Mouse (Mus musculus) thymus, adult 2 months (tissue): ENCODE data around the gene Gtf2h2. TPM values are rescaled to one million over a fixed set of nuclear protein-coding genes. Genes with fewer than 3 reads are reported as not detected.

Experiments used
- DNase-seq: peaks from one replicate; pipeline ENCODE4 v3.0.0; 2021
- H3K27ac ChIP-seq: fragments of 200-500 bp; 2 replicates; pipeline ENCODE4 v1.5.1; 2012; ENCODE audit warnings: low read length, control low read depth; ENCODE audit not compliant: control insufficient read depth, insufficient read depth
- H3K27me3 ChIP-seq: fragments of 200-500 bp; 2 replicates; pipeline ENCODE4 v1.6.1; 2012; ENCODE audit warnings: mild to moderate bottlenecking, low read length, moderate library complexity, mixed read lengths; ENCODE audit not compliant: control insufficient read depth, insufficient read depth
- H3K36me3 ChIP-seq: fragments of 200-500 bp; 2 replicates; pipeline ENCODE4 v1.6.1; 2012; ENCODE audit warnings: mild to moderate bottlenecking, low read length, moderate library complexity; ENCODE audit not compliant: control insufficient read depth, insufficient read depth
- H3K4me1 ChIP-seq: fragments of 200-500 bp; replicated peaks from 2 replicates; pipeline ENCODE4 v1.6.1; 2012; ENCODE audit warnings: low read length; ENCODE audit not compliant: control insufficient read depth, insufficient read depth
- H3K4me3 ChIP-seq: fragments of 200-500 bp; 2 replicates; pipeline ENCODE4 v1.5.1; 2012; ENCODE audit warnings: mild to moderate bottlenecking, low read length, control low read depth, moderate library complexity; ENCODE audit not compliant: control insufficient read depth, insufficient read depth
- CTCF ChIP-seq: fragments of 200-500 bp; IDR thresholded peaks from 2 replicates; pipeline ENCODE4 v1.5.1; 2012; ENCODE audit warnings: mild to moderate bottlenecking, control low read depth, low read length, moderate library complexity, borderline replicate concordance; ENCODE audit not compliant: control insufficient read depth, poor library complexity, insufficient read depth; ENCODE audit errors: extremely low read depth
- POLR2A ChIP-seq: fragments of 200-500 bp; IDR thresholded peaks from 2 replicates; pipeline ENCODE4 v1.6.1; 2012; ENCODE audit warnings: mild to moderate bottlenecking, low read length, control low read depth, moderate library complexity; ENCODE audit not compliant: control insufficient read depth, poor library complexity, insufficient read depth; ENCODE audit errors: extremely low read depth
- whole genome bisulfite sequencing: fragments of 180-500 bp; shearing (Covaris S2); methylation state at CpG from one replicate; pipeline ENCODE4 v1.1.7; 2018; 5-methylcytosine and 5-hydroxymethylcytosine counted together
- polyA plus RNA-seq: library from polyadenylated mRNA; depleted of rRNA; stranded (reverse); fragments of >200 nt; gene quantifications from 2 replicates; pipeline ENCODE4 v1.2.3, GENCODE M21; 2012; rRNA removed

Gene Gtf2h2
- polyA plus RNA-seq: 39.1 and 44.7 TPM in 2 replicates

DNA sequence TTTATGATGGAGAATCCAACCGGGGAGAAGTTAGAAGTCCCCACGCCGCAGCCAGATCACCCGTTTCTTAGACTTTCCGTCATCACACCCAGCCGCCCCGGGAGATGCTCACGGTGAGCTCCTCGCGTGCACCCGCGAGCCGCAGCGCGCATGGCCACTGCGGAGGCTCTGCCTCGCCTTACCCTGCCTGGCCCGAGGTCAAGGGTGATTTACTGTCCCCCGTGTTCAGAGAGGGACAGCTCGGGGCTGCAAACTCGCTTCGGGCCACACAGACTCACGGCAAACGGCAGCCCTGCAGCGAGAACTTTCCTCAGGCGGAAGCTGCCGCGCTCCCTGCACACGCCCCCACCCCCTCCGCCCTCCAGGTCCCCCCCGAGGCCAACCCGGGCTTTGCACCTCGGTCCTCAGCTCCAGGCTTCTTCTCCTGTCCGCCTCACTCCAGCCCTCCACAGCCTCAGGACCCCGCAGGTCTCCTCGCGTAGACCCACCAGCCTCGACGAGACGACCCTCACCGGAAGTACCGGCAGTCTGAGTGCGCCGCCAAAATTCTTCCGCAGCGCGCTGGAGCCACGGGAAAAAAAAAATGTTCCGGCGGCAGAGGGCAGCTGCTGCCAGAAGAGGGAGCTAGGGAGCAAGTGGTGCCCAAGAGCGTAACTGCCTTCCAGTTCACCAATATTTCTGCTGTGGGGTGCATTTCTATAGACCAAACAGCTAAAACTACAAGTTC, at the start of gene Gtf2h2:
Gene Gtf2h2 (minus strand): TSS at position 519 of the 727 bp plus-strand sequence.
- 0 out of 2 replicates have a peak, but pooled peaks cover 2% of the 10 kb centered on the region for H3K4me1 ChIP-seq
- peak within 1 kb of the TSS; percentile 38; the same call in 1 of the 2 replicates for H3K27ac ChIP-seq
- under 1% methylated on average over 51 of the region's 51 CpGs for WGBS
- H3K27me3 ChIP-seq: no peaks in the 10 kb centered on the region
- H3K36me3 ChIP-seq: peaks cover 13% of the 10 kb centered on the region
- TF ChIP-seq POLR2A (peak; percentile 36; the same call in 1 of the 2 replicates), CTCF (peak; percentile 91)
- H3K4me3 ChIP-seq: peak within 1 kb of the TSS; percentile 93
- peak; percentile 82 for DNase-seq

DNA sequence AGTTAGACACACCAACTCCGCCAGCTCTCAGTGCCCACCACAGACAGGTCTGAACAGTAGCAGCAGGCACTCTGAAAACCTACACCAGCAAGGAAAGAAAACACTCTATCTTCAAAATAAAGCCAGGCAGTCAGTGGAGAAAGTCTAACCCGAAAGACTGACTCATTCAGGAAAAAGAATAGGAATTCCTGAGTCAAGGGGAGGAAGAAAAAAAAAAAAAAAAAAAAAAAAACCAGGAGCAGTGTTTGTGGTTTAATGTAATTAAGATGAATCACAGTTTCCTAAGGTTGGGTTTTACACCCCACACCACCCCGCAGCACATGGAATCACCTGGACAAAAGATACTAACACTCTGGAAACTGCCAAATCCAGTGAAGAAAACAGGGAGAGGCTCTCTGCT, 43.8 kb upstream of the Gtf2h2 start:
- 84% methylated on average over 3 of the region's 3 CpGs for WGBS
- TF ChIP-seq POLR2A (no peak), CTCF (no peak)
- H3K27ac ChIP-seq: no peak overlapping the region
- no peaks in the 10 kb centered on the region for H3K27me3 ChIP-seq
- H3K4me1 ChIP-seq: no peaks in the 10 kb centered on the region
- no peak for DNase-seq
- H3K36me3 ChIP-seq: no peaks in the 10 kb centered on the region
- no peak overlapping the region for H3K4me3 ChIP-seq

DNA sequence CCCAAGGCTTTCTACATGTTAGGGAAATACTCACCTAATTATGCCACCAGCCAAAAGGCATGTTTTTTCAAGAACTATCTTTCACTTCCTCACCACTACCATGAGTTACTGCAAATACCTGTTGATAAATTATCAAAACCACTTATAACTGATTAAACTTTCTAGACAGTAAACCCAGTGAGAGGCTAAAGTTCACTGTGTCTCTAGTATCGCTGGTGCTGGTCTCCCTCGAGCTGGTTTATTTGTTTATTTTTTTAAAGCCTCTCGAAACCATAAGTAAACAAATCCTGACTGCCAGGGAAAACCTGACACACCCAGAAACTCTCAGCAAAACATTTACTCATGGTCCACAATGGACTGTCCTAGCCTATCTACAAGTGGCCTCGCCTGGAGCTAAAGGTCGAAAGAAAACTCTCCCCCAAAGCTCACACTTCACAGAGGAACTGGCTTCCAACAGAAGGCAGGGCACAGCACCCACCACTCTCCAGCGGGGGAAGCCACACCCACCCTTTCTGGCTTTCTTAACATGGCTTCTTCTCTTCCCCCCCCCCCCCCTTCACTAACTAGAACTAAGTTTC, 40.5 kb upstream of the Gtf2h2 start:
- H3K36me3 ChIP-seq: no peaks in the 10 kb centered on the region
- no peak for TF ChIP-seq CTCF
- TF ChIP-seq POLR2A: no peak
- H3K27ac ChIP-seq: no peak overlapping the region
- DNase-seq: no peak
- 78% methylated on average over 6 of the region's 6 CpGs for WGBS
- no peaks in the 10 kb centered on the region for H3K4me1 ChIP-seq
- H3K27me3 ChIP-seq: no peaks in the 10 kb centered on the region
- no peak overlapping the region for H3K4me3 ChIP-seq

DNA sequence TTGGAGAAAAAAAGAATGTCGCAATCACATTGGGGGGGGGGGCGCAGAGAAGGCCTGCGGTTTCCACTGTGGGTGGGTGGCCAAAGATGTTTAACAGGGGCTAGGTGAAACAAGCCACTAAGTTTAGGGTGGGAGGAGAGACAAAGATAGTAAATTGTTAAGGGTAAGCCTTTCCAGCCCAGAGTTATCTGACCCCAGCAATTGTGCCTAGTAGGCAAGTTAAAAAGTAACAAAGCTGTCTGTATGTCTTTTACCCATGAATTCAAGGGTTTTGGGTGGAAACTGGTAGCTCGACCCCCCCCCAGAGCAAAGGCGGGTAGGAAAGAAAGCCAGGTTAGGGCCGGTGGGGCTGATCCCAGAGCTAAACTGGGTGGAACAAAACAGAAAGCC, 34.3 kb upstream of the Gtf2h2 start:
- Histone ChIP-seq H3K36me3 (no peaks in the 10 kb centered on the region), H3K27ac (no peak overlapping the region), H3K27me3 (no peaks in the 10 kb centered on the region), H3K4me1 (no peaks in the 10 kb centered on the region), H3K4me3 (no peak overlapping the region)
- TF ChIP-seq CTCF (no peak), POLR2A (no peak)
- 88% methylated on average over 6 of the region's 6 CpGs for WGBS
- DNase-seq: no peak

DNA sequence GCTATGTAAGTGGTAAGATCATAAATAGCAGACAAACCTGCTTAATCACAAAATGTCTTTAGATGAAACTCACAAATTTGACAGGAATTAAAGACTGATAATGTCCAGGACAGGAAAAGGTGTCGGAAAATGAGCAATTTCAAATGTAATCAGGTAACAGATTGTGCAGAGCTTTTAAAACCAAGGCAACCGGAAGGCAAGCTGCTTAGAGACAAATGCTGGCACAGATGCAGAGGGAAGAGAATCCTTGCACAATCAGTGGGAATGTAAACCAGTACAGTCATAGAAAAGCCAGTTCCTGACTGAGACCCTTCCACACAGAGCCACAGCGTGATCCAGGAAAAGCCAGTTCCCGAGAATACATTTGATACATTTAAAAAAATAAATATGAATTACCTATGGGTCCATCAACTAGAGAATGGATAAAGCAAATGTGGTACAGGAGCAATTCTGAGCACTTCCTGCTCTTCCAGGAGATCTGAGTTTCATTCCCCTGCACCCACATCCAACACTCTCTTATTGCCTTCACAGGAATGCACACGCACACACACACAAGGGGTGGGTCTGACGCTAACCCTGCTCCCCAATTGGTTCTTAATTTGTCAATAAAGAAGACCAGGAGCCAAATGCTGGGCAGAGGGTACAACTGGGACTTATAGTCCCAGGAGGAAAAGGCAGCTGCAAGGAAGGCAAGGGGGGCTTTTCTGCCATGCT, 33.7 kb upstream of the Gtf2h2 start:
- no peak for DNase-seq
- Histone ChIP-seq H3K36me3 (no peaks in the 10 kb centered on the region), H3K27ac (no peak overlapping the region), H3K4me1 (no peaks in the 10 kb centered on the region), H3K4me3 (no peak overlapping the region), H3K27me3 (no peaks in the 10 kb centered on the region)
- TF ChIP-seq CTCF (no peak), POLR2A (no peak)
- 93% methylated on average over 6 of the region's 6 CpGs for WGBS

DNA sequence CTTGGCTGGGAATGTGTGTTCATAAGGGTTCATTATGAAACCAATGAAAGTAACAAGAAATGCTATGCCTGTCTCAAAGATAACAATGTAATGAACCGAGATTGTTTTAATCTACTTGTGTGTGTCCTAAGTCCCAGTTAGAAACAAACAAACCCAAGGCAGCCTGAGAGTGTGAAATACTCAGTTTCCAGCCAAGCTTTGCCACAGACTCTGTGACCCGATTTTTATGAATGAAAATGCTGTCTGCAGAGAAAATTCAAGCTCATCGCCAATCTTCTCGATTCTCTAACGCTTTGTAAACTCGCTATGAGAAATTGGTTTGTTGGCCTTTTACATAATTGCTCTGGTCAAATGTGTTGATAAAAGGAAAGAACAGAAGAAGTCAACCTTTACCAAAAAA, 32.5 kb upstream of the Gtf2h2 start:
- H3K4me3 ChIP-seq: no peak overlapping the region
- H3K36me3 ChIP-seq: no peaks in the 10 kb centered on the region
- H3K27ac ChIP-seq: no peak overlapping the region
- no peaks in the 10 kb centered on the region for H3K4me1 ChIP-seq
- no peak for DNase-seq
- H3K27me3 ChIP-seq: no peaks in the 10 kb centered on the region
- 91% methylated on average over 6 of the region's 6 CpGs for WGBS
- TF ChIP-seq POLR2A (no peak), CTCF (no peak)
